Comparison of ENCODE assay signal across 9 mouse cellular contexts in the genomic region with DNA sequence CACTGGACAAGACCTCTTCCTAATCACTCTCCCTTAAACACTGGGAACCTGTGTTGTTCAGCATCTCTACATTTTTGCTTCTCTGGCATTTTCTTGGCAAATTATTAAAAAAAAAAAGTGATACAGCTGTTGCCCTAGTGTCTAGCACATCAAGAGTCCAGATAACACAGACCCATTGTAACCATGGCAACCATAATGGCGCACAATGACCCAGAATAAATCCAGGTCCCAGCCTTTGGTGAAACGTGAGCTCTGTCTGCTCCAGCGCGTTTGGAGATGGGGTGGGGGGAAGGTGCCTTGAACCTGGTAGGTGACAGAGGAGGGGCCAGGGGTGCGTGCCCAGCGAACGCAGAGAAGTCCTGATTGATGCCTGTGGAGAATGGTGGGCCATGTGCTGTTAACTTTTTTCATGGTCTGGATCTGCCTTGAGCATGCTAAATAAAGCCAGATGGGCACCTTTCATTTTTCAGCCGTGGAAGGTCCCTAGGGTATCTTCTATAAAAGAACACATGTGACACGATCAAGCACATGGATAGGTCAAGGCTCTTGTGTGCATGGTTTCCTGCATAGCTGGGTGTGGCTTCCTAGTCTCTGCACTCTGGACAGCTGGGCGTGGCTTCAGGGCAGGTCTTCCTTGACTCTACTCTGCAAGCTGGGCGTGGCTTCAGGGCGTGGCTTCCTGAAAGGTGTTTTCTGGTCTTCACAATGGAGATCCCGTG.
DNase-seq lines count a peak whose midpoint lies in the region; ATAC-seq and TF ChIP-seq lines count a peak whose summit lies in the region.
"Had no signal": no experiment of that assay in that cellular context is flagged by ENCODE, and none has a peak within 500 bp of the region (broad histone marks: within the 10 kb centered on the region; RNA-seq: fewer than 3 reads in every experiment).

No protein-coding gene starts in this region.

- no peak for TF ChIP-seq CTCF in lung, adult 2 months (IDR thresholded peaks at IDR 0.05; ENCODE audit: insufficient read depth, low read length)
- no peak for TF ChIP-seq CTCF in cerebellum, adult 2 months (IDR thresholded peaks at IDR 0.05; ENCODE audit: borderline replicate concordance, insufficient read depth, low read depth, low read length)

- ATAC-seq in lung, embryonic 15.5 days (ENCODE audit: borderline replicate concordance, extremely low read depth, low FRiP score, low TSS enrichment) = 0 out of 2 replicates have a peak, but pooled peaks have one; percentile 42
- 0 out of 2 replicates have a peak, but pooled peaks have one; percentile 48 for ATAC-seq in embryonic facial prominence, embryonic 13.5 days (ENCODE audit: insufficient number of reproducible peaks, insufficient read depth, low FRiP score, low TSS enrichment, low read depth)
- 0 out of 2 replicates have a peak, but pooled peaks have one; percentile 36 for ATAC-seq in lung, embryonic 16.5 days (ENCODE audit: low read depth)

- peaks cover 5% of the 10 kb centered on the region; the same call in 1 of the 2 replicates for H3K4me1 ChIP-seq in lung, embryonic 15.5 days
- H3K4me1 ChIP-seq in lung, adult 2 months (ENCODE audit: control insufficient read depth, insufficient read depth, low read length) = peaks cover 3% of the 10 kb centered on the region; the same call in 1 of the 2 replicates
- H3K4me1 ChIP-seq in embryonic facial prominence, embryonic 13.5 days = peaks cover 7% of the 10 kb centered on the region
- no peaks in the 10 kb centered on the region for H3K4me1 ChIP-seq in lung, embryonic 16.5 days (replicated peaks; ENCODE audit: control insufficient read depth, insufficient read depth, low read length)
- H3K4me1 ChIP-seq in cerebellum, adult 2 months (ENCODE audit: control insufficient read depth, insufficient read depth, low read length) = no peaks in the 10 kb centered on the region; the same call in 1 of the 2 replicates

- H3K9me3 ChIP-seq in lung, embryonic 15.5 days = no peaks in the 10 kb centered on the region
- no peaks in the 10 kb centered on the region; the same call in 1 of the 2 replicates for H3K9me3 ChIP-seq in embryonic facial prominence, embryonic 13.5 days
- no peaks in the 10 kb centered on the region for H3K9me3 ChIP-seq in lung, embryonic 16.5 days (ENCODE audit: control insufficient read depth, low read length)

- H3K4me3 ChIP-seq in lung, embryonic 15.5 days = no peak overlapping the region
- H3K4me3 ChIP-seq in lung, adult 2 months (replicated peaks; ENCODE audit: extremely low read depth, low read depth, low read length) = no peak overlapping the region
- no peak overlapping the region for H3K4me3 ChIP-seq in embryonic facial prominence, embryonic 13.5 days
- no peak overlapping the region for H3K4me3 ChIP-seq in lung, embryonic 16.5 days (ENCODE audit: low read length)
- H3K4me3 ChIP-seq in cerebellum, adult 2 months (replicated peaks; ENCODE audit: insufficient read depth, low read depth, low read length) = no peak overlapping the region

- H3K36me3 ChIP-seq in lung, embryonic 15.5 days = no peaks in the 10 kb centered on the region
- H3K36me3 ChIP-seq in embryonic facial prominence, embryonic 13.5 days = no peaks in the 10 kb centered on the region
- H3K36me3 ChIP-seq in lung, embryonic 16.5 days (ENCODE audit: control insufficient read depth, insufficient read depth, low read length) = no peaks in the 10 kb centered on the region
- H3K36me3 ChIP-seq in splenic B cell, adult 2 months (ENCODE audit: control insufficient read depth, insufficient read depth, low read length, poor library complexity, severe bottlenecking) = no peaks in the 10 kb centered on the region

- H3K27ac ChIP-seq in lung, embryonic 15.5 days = no peak overlapping the region
- no peak overlapping the region for H3K27ac ChIP-seq in embryonic facial prominence, embryonic 13.5 days
- H3K27ac ChIP-seq in lung, embryonic 16.5 days (ENCODE audit: low read length) = no peak overlapping the region
- H3K27ac ChIP-seq in cerebellum, adult 2 months (ENCODE audit: insufficient read depth, low read length) = no peak overlapping the region

- no peak for TF ChIP-seq POLR2A in lung, adult 2 months (IDR thresholded peaks at IDR 0.05; ENCODE audit: borderline replicate concordance, extremely low read depth, low read depth, low read length)
- no peak for TF ChIP-seq POLR2A in cerebellum, adult 2 months (IDR thresholded peaks at IDR 0.05; ENCODE audit: borderline replicate concordance, insufficient read depth, low read length)

- H3K9ac ChIP-seq in lung, embryonic 15.5 days = no peak overlapping the region
- no peak overlapping the region for H3K9ac ChIP-seq in embryonic facial prominence, embryonic 13.5 days
- H3K9ac ChIP-seq in lung, embryonic 16.5 days (ENCODE audit: low read length) = no peak overlapping the region
- H3K9ac ChIP-seq: lung, embryonic 14.5 days had no signal

- WGBS in lung, embryonic 15.5 days = 48% methylated on average over 13 of the region's 13 CpGs
- WGBS in lung, adult 2 months = 43% methylated on average over 13 of the region's 13 CpGs
- WGBS in embryonic facial prominence, embryonic 13.5 days = 32% methylated on average over 13 of the region's 13 CpGs
- 42% methylated on average over 13 of the region's 13 CpGs for WGBS in lung, embryonic 16.5 days
- WGBS in cerebellum, adult 2 months = 50% methylated on average over 13 of the region's 13 CpGs

- DNase-seq in lung, adult 2 months = no peak
- DNase-seq in splenic B cell, adult 2 months (ENCODE audit: low read depth, low spot score) = peak; percentile 68
- no peak for DNase-seq in MN1 (ENCODE audit: low spot score)
- no peak for DNase-seq in Muller cell, postnatal 12 days (ENCODE audit: inconsistent ontology term)
- DNase-seq in cerebellum, adult 2 months = no peak
- DNase-seq: lung, embryonic 14.5 days had no signal

- H3K4me2 ChIP-seq in lung, embryonic 15.5 days = no peak overlapping the region
- peak overlapping the region; percentile 27 for H3K4me2 ChIP-seq in embryonic facial prominence, embryonic 13.5 days
- no peak overlapping the region for H3K4me2 ChIP-seq in lung, embryonic 16.5 days (ENCODE audit: low read depth, low read length)
- H3K4me2 ChIP-seq: lung, embryonic 14.5 days had no signal

- H3K27me3 ChIP-seq in lung, embryonic 15.5 days = no peaks in the 10 kb centered on the region
- H3K27me3 ChIP-seq in embryonic facial prominence, embryonic 13.5 days = no peaks in the 10 kb centered on the region
- no peaks in the 10 kb centered on the region for H3K27me3 ChIP-seq in lung, embryonic 16.5 days (ENCODE audit: control insufficient read depth, insufficient read depth, low read depth, low read length)
- no peaks in the 10 kb centered on the region for H3K27me3 ChIP-seq in splenic B cell, adult 2 months (ENCODE audit: control insufficient read depth, insufficient read depth, low read length, poor library complexity, severe bottlenecking)
- H3K27me3 ChIP-seq in cerebellum, adult 2 months (ENCODE audit: control insufficient read depth, insufficient read depth, low read length) = no peaks in the 10 kb centered on the region
